Mouse (Mus musculus) thymus, postnatal 0 days (tissue): Measurements from ENCODE around the gene Rph3a. TPM values are rescaled to one million over a fixed set of nuclear protein-coding genes. Genes with fewer than 3 reads are reported as not detected.

Experiments
- DNase-seq: peaks from one replicate; pipeline ENCODE4 v3.0.0-alpha.2; 2015; ENCODE audit warnings: low spot score
- polyA plus RNA-seq: library from polyadenylated mRNA; unstranded; fragments of >200 nt; fragmentation: Nextera tagmentation; extraction: Ambion mirVana; gene quantifications from 2 replicates; pipeline ENCODE4 v1.2.1, GENCODE M21; 2015

Gene Rph3a
- 0.04 and 0.07 TPM in 2 replicates for polyA plus RNA-seq

- no peak for DNase-seq
Observed at GRCm38 (mm10) chr5:121009811-121010569, at the start of gene Rph3a. Rph3a (minus strand) TSS chr5:121010092.

- DNase-seq, result no peak
Observed at GRCm38 (mm10) chr5:121058261-121058660, 48.4 kb upstream of the Rph3a start.

GRCm38 (mm10) chr5:121053886-121054285 is 44.0 kb upstream of the Rph3a start:
- no peak for DNase-seq

- no peak for DNase-seq
Observed at GRCm38 (mm10) chr5:121041791-121042190, 31.9 kb upstream of the Rph3a start.

- DNase-seq, result no peak
Observed at GRCm38 (mm10) chr5:121039465-121039864, 29.6 kb upstream of the Rph3a start.

- no peak for DNase-seq
Observed at GRCm38 (mm10) chr5:121030161-121030560, 20.3 kb upstream of the Rph3a start.

GRCm38 (mm10) chr5:121019505-121019904 is 9.6 kb upstream of the Rph3a start:
- no peak for DNase-seq

- DNase-seq, result no peak
Observed at GRCm38 (mm10) chr5:121017699-121018098, 7.8 kb upstream of the Rph3a start.

- no peak for DNase-seq
Observed at GRCm38 (mm10) chr5:121016405-121016804, 6.5 kb upstream of the Rph3a start.

- no peak for DNase-seq
Observed at GRCm38 (mm10) chr5:121014496-121014895, 4.6 kb upstream of the Rph3a start.

GRCm38 (mm10) chr5:121011962-121012361 is 2.1 kb upstream of the Rph3a start:
- no peak for DNase-seq

- DNase-seq, result peak; percentile 19
Observed at GRCm38 (mm10) chr5:121009406-121009805, 486 bp downstream of the Rph3a start.

GRCm38 (mm10) chr5:121008411-121009239 is 1.3 kb downstream of the Rph3a start:
- DNase-seq, result no peak

- no peak for DNase-seq
Observed at GRCm38 (mm10) chr5:121007563-121007962, 2.3 kb downstream of the Rph3a start.

GRCm38 (mm10) chr5:121007130-121007529 is 2.8 kb downstream of the Rph3a start:
- no peak for DNase-seq

GRCm38 (mm10) chr5:121006176-121006575 is 3.7 kb downstream of the Rph3a start:
- DNase-seq, result no peak

- peak; percentile 4 for DNase-seq
Observed at GRCm38 (mm10) chr5:121003781-121004180, 6.1 kb downstream of the Rph3a start.

- DNase-seq, result peak; percentile 18
Observed at GRCm38 (mm10) chr5:120999573-120999972, 10.3 kb downstream of the Rph3a start.

- no peak for DNase-seq
Observed at GRCm38 (mm10) chr5:120988373-120988772, 21.5 kb downstream of the Rph3a start.

GRCm38 (mm10) chr5:120983029-120983428 is 26.9 kb downstream of the Rph3a start:
- no peak for DNase-seq

GRCm38 (mm10) chr5:120981211-120981610 is 28.7 kb downstream of the Rph3a start:
- DNase-seq, result no peak

GRCm38 (mm10) chr5:120980116-120980515 is 29.8 kb downstream of the Rph3a start:
- no peak for DNase-seq
